Mouse (Mus musculus): ENCODE data around the gene Ptpn22. TPM values are rescaled to one million over a fixed set of nuclear protein-coding genes. Genes with fewer than 3 reads are reported as not detected.

The Ptpn22 gene
- polyA plus RNA-seq, 1 experiment from 2014 or later = 0.31 TPM

- Histone ChIP-seq H3K4me2 (no peak overlapping the region), H3K9me3 (no peaks in the 10 kb centered on the region), H3K4me3 (replicated peaks) (no peak overlapping the region), H3K27me3 (no peaks in the 10 kb centered on the region), H3K4me1 (replicated peaks) (no peaks in the 10 kb centered on the region), H3K36me3 (no peaks in the 10 kb centered on the region), H3K27ac (no peak overlapping the region), H3K9ac (replicated peaks) (no peak overlapping the region)
- 72% methylated on average over 5 of the region's 5 CpGs for WGBS
- no peak for ATAC-seq (ENCODE audit: insufficient number of reproducible peaks, insufficient read depth, low FRiP score, low TSS enrichment, low read depth)
These were observed 47.9 kb downstream of the Ptpn22 start for GRCm38 (mm10) chr3:103907335-103908030.

GRCm38 (mm10) chr3:103908781-103909180 lies 49.2 kb downstream of the Ptpn22 start:
- Histone ChIP-seq H3K9me3 (no peaks in the 10 kb centered on the region), H3K9ac (replicated peaks) (no peak overlapping the region), H3K36me3 (no peaks in the 10 kb centered on the region), H3K27me3 (no peaks in the 10 kb centered on the region), H3K4me3 (replicated peaks) (no peak overlapping the region), H3K27ac (no peak overlapping the region), H3K4me1 (replicated peaks) (no peaks in the 10 kb centered on the region), H3K4me2 (no peak overlapping the region)
- no peak for ATAC-seq (ENCODE audit: insufficient number of reproducible peaks, insufficient read depth, low FRiP score, low TSS enrichment, low read depth)
- WGBS = 69% methylated on average over 2 of the region's 2 CpGs

GRCm38 (mm10) chr3:103913451-103913961 lies 53.9 kb downstream of the Ptpn22 start:
- peaks cover 11% of the 10 kb centered on the region for H3K4me1 ChIP-seq (replicated peaks)
- no peaks in the 10 kb centered on the region for H3K36me3 ChIP-seq
- peak overlapping the region; percentile 48; the same call in 1 of the 2 replicates for H3K9ac ChIP-seq (replicated peaks)
- peak overlapping the region; percentile 97 for H3K4me3 ChIP-seq (replicated peaks)
- peak overlapping the region; percentile 70 for H3K4me2 ChIP-seq
- peak overlapping the region; percentile 91 for H3K27ac ChIP-seq
- H3K9me3 ChIP-seq = no peaks in the 10 kb centered on the region
- WGBS = 9% methylated on average over 11 of the region's 11 CpGs
- no peaks in the 10 kb centered on the region for H3K27me3 ChIP-seq
- ATAC-seq (ENCODE audit: insufficient number of reproducible peaks, insufficient read depth, low FRiP score, low TSS enrichment, low read depth) = no peak

- Histone ChIP-seq H3K4me3 (replicated peaks) (peak within 1 kb of the TSS; percentile 97), H3K9ac (replicated peaks) (peak within 1 kb of the TSS; percentile 95), H3K27ac (peak within 1 kb of the TSS; percentile 91), H3K9me3 (no peaks in the 10 kb centered on the region), H3K27me3 (no peaks in the 10 kb centered on the region), H3K4me1 (replicated peaks) (peaks cover 11% of the 10 kb centered on the region), H3K36me3 (no peaks in the 10 kb centered on the region), H3K4me2 (peak within 1 kb of the TSS; percentile 70)
- under 1% methylated on average over 52 of the region's 55 CpGs for WGBS
- peak; percentile 100 for ATAC-seq (ENCODE audit: insufficient number of reproducible peaks, insufficient read depth, low FRiP score, low TSS enrichment, low read depth)
These were observed 54.5 kb downstream of the Ptpn22 start, which contains the start of gene Rsbn1 for GRCm38 (mm10) chr3:103914010-103914669. Rsbn1 (plus strand) TSS chr3:103914120.

GRCm38 (mm10) chr3:103914732-103915508 lies 55.3 kb downstream of the Ptpn22 start:
- Histone ChIP-seq H3K4me1 (replicated peaks) (peaks cover 11% of the 10 kb centered on the region), H3K36me3 (peaks cover 3% of the 10 kb centered on the region; the same call in 1 of the 2 replicates), H3K9me3 (no peaks in the 10 kb centered on the region), H3K27ac (peak overlapping the region; percentile 91), H3K4me3 (replicated peaks) (peak overlapping the region; percentile 97), H3K27me3 (no peaks in the 10 kb centered on the region), H3K9ac (replicated peaks) (peak overlapping the region; percentile 95), H3K4me2 (peak overlapping the region; percentile 70)
- WGBS = under 1% methylated on average over 59 of the region's 60 CpGs
- ATAC-seq (ENCODE audit: insufficient number of reproducible peaks, insufficient read depth, low FRiP score, low TSS enrichment, low read depth) = peak; percentile 69

- no peaks in the 10 kb centered on the region for H3K27me3 ChIP-seq
- WGBS = 6% methylated on average over 7 of the region's 7 CpGs
- peak overlapping the region; percentile 70 for H3K4me2 ChIP-seq
- peak overlapping the region; percentile 97 for H3K4me3 ChIP-seq (replicated peaks)
- H3K4me1 ChIP-seq (replicated peaks) = peaks cover 11% of the 10 kb centered on the region
- peak overlapping the region; percentile 95 for H3K9ac ChIP-seq (replicated peaks)
- H3K27ac ChIP-seq = peak overlapping the region; percentile 91
- H3K36me3 ChIP-seq = peaks cover 6% of the 10 kb centered on the region; the same call in 1 of the 2 replicates
- no peak for ATAC-seq (ENCODE audit: insufficient number of reproducible peaks, insufficient read depth, low FRiP score, low TSS enrichment, low read depth)
- H3K9me3 ChIP-seq = no peaks in the 10 kb centered on the region
These were observed 55.9 kb downstream of the Ptpn22 start for GRCm38 (mm10) chr3:103915509-103915896.

GRCm38 (mm10) chr3:103916205-103916838 lies 56.7 kb downstream of the Ptpn22 start:
- Histone ChIP-seq H3K9me3 (no peaks in the 10 kb centered on the region), H3K27ac (no peak overlapping the region), H3K36me3 (peaks cover 6% of the 10 kb centered on the region; the same call in 1 of the 2 replicates), H3K4me2 (peak overlapping the region; percentile 70), H3K27me3 (no peaks in the 10 kb centered on the region), H3K4me1 (replicated peaks) (peaks cover 11% of the 10 kb centered on the region), H3K4me3 (replicated peaks) (peak overlapping the region; percentile 97), H3K9ac (replicated peaks) (no peak overlapping the region; the same call in 1 of the 2 replicates)
- ATAC-seq (ENCODE audit: insufficient number of reproducible peaks, insufficient read depth, low FRiP score, low TSS enrichment, low read depth) = no peak
- WGBS = 54% methylated on average over 5 of the region's 5 CpGs

- peak overlapping the region; percentile 70 for H3K4me2 ChIP-seq
- H3K27me3 ChIP-seq = no peaks in the 10 kb centered on the region
- no peaks in the 10 kb centered on the region for H3K9me3 ChIP-seq
- H3K9ac ChIP-seq (replicated peaks) = no peak overlapping the region; the same call in 1 of the 2 replicates
- ATAC-seq (ENCODE audit: insufficient number of reproducible peaks, insufficient read depth, low FRiP score, low TSS enrichment, low read depth) = no peak
- H3K27ac ChIP-seq = no peak overlapping the region
- 74% methylated on average over 3 of the region's 3 CpGs for WGBS
- peaks cover 11% of the 10 kb centered on the region for H3K4me1 ChIP-seq (replicated peaks)
- H3K4me3 ChIP-seq (replicated peaks) = peak overlapping the region; percentile 97
- H3K36me3 ChIP-seq = peaks cover 6% of the 10 kb centered on the region; the same call in 1 of the 2 replicates
These were observed 57.2 kb downstream of the Ptpn22 start for GRCm38 (mm10) chr3:103916839-103917237.

GRCm38 (mm10) chr3:103920094-103920493 lies 60.5 kb downstream of the Ptpn22 start:
- no peaks in the 10 kb centered on the region for H3K27me3 ChIP-seq
- H3K4me1 ChIP-seq (replicated peaks) = peaks cover 15% of the 10 kb centered on the region
- no peak for ATAC-seq (ENCODE audit: insufficient number of reproducible peaks, insufficient read depth, low FRiP score, low TSS enrichment, low read depth)
- no peak overlapping the region for H3K4me2 ChIP-seq
- H3K4me3 ChIP-seq (replicated peaks) = no peak overlapping the region
- peaks cover 6% of the 10 kb centered on the region; the same call in 1 of the 2 replicates for H3K36me3 ChIP-seq
- H3K9me3 ChIP-seq = no peaks in the 10 kb centered on the region
- no peak overlapping the region for H3K9ac ChIP-seq (replicated peaks)
- no peak overlapping the region for H3K27ac ChIP-seq
- WGBS = 95% methylated on average over 1 of the region's 1 CpGs

- ATAC-seq (ENCODE audit: insufficient number of reproducible peaks, insufficient read depth, low FRiP score, low TSS enrichment, low read depth) = no peak
- no peak overlapping the region for H3K4me3 ChIP-seq (replicated peaks)
- peaks cover 9% of the 10 kb centered on the region for H3K36me3 ChIP-seq
- H3K27me3 ChIP-seq = no peaks in the 10 kb centered on the region
- peaks cover 4% of the 10 kb centered on the region; the same call in 1 of the 2 replicates for H3K4me1 ChIP-seq (replicated peaks)
- H3K9ac ChIP-seq (replicated peaks) = no peak overlapping the region
- H3K4me2 ChIP-seq = no peak overlapping the region
- no peaks in the 10 kb centered on the region for H3K9me3 ChIP-seq
- H3K27ac ChIP-seq = no peak overlapping the region
- WGBS = 77% methylated on average over 3 of the region's 3 CpGs
These were observed 65.7 kb downstream of the Ptpn22 start for GRCm38 (mm10) chr3:103925302-103925701.
